Mouse (Mus musculus): ENCODE measurements around the gene Zfx.
A peak's percentile ranks its signal among the peaks of the same experiment; 100 is the strongest.

The Zfx gene

DNA sequence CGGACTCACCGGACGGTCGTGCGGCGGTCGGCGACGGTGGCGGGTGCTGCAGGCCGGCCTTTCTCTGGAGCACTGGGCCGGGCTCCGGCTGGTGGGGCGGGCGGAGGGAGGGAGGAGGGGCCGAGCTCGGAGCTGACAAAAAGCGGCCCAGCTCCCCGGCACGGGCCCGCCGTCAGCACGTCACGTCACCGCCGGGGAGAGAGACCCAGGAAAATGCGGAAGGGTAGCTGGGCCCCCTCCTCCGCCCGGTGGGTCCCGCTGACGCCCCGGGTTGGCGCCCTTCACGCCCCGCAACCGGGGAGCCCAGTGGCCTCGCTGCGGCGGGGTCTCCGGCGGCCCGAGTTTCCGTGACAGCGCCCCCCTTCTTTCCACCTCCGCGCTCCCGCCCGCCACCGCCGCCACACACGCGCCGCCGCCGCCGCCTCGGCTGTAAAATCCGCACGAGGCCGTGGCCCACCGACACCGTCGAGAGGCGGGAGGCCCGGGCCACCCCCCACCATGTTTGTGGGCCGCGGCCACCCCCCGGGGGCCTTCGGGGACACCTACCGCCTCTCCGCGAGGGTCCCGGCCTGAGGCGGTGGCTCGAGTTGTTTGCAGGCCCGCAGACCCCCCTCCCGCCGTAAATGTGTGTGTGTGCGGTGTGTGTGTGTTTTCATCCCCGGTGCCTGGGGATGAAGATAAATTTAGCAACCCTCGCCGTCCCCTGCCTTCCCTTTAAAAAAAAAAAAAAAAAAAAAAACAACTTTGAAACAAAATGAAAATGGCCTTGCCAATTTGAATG, at the start of gene Zfx:
Gene Zfx (minus strand): TSS at position 644 of the 781 bp plus-strand sequence.
- DNase-seq: peak; percentile 77 to 80

DNA sequence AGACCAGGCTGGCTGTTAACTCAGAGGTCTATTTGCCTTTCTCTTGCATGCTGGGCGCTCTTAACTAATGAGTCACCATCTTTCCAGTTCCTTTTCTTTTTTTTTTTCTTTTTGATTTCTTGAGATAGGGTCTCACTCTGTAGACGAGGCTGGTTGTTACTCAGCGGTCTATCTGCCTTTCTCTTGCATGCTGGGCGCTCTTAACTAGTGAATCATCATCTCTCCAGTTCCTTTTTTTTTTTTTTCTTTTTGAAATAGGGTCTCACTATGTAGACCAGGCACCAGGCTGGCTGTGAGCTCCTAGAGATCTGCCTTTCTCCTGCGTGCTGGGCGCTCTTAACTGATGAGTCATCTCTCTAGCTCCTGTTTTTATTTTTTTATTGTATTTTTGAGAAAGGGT, 45.8 kb upstream of the Zfx start:
- no peak for DNase-seq

DNA sequence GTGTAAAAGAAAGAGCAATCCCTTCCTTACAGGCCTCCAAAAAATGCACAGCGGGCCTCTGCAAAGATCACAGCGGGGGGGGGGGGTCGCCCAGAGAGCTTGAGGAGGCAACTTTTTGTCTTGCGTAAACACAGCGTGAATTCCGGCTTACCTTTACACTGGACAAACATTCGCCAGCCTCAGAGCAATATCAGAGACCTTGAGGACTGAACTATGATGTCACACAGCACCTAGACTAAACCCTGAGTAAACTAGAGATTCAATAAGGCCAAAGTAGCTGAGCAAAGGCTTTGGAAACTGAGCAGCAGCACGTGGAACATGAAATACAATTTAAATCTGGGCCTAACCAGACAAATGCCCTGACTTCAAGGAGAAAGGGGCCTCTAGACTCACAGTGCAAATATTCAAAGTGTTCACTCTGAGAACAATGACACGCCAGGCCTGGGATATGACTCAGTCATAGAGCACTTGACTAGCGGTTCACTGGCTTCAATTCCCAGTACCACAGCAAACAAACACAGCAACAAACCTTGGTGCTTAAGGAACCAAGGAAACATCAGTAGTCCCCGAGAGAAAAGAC, 28.8 kb upstream of the Zfx start:
- no peak for DNase-seq

DNA sequence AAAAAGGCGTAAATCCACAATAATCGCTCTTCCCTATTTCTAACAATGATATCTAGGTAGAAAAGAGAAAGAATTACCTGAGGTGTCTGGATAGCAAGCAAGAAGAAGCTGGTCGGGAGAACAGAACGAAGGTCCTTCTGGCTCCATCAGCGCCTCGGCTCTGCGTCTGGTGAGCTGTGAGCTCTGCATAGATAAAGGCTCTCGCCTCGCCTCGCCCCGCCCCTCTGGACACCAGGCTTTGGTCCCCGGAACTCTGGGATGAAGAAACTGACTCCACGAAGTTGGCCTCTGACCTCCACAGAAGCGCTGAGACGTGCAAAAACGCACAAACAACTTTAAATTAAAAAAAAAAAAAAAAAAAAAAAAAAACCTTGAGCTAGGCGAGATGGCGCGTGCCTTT, 27.0 kb upstream of the Zfx start:
- DNase-seq: no peak

DNA sequence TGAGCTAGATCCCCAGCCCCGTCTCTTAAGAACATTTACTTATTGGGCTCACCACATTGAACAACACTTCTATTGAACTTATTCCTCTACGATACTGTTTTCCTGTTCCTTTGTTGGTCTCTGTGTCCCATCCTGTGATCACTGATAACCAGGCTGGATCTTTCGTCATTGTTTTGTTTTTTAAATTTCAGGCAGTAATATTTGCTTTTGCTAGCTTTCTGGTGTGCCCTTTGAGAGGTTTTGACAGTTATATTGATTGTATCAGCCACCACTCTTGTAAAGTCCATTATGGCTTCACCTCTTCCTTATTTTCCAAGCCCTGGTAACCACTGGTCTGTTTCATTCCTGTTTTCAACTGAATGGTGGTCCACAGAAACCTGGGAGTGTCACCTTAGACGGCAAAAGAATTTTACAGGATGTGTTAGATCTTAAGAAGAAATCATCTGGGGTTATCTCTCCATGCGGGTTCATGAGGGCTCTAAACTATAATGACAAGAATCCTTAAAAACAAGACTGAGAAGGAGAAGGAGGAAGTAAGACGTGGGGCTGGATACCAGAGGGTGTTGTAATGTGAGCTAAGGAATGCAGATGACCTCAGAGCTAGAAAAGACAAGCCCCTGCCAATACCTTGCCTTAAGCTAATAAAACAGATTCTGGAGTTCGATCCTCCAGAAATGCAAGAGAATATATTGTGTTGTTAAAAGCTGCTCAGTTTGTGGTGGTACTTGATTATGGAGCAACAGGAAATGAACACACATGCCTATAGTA, 18.7 kb upstream of the Zfx start:
- DNase-seq: no peak

DNA sequence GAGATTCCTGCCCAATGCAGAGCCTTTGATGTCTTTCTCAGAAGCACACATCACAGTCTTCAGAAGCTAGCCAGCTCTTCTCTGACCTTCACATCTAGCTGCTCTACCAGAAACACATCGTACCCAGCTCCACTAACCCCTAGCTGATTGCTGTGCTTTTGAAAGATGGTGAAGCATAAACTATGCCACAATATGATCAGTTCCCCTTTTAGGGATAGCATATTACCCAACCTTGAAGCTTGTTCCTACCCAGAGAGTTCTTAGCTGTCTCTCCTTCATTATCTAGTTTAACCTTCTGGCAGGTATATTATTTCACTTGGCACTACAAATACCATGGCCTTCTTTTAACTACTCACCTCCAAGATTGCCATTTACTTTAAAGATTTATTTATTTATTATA, 16.6 kb upstream of the Zfx start:
- DNase-seq: no peak

DNA sequence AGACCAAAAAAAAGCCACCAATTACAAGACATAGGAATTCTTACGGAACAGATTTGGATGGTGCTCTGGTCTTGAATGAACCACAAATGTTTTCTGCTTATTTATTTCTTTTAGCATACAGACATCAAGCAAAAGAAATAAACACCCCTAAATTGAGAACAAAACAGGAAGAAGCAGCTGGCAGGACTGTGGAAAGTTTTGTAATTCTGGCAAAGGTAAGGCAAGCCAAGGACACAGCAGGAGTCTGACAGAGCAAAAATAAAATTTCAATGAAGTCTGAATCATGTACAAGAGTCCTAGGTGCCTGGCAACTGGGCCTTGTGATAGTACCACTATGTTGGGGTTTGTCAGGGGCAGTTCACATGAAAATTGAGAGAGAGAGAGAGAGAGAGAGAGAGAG, 14.8 kb upstream of the Zfx start:
- no peak for DNase-seq

DNA sequence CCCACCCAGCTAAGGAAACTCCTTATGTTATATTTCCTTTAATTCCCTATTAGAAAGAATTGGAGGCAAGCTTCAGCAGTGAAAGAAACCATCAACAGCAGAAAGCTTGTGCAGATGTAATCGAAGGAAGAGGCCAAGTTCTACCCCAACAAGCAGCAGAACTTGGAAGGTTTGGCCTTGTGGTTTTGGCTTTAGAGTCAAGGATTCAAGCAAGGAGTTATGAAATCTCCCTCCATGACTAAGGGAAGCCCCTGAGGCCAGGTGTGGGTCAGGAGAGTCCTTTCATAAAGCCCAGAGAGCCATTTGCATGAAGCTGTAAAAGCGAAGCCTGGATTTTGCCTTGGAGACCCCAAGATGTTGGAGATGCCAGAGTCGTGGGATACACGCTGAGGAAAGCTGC, 11.6 kb upstream of the Zfx start:
- no peak for DNase-seq

DNA sequence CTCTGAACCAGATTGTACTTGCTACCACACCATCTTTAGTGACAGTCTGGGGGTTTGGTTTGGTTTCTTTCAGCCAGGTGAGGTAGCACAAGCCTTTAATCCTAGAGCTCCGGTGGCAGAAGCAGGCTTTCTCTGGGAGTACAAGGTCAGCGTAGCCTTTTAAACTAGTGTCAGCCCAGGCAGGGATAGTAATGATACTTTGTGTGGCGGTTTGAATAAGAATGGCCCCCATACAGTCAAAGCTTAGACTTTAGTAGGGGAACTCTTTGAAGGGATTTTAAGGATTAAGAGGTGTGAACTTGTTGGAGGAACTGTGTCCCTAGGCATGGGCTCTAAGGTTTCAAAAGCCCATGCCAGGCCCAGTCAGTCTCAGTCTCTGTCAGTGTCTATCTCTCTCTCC, 10.0 kb upstream of the Zfx start:
- no peak for DNase-seq

DNA sequence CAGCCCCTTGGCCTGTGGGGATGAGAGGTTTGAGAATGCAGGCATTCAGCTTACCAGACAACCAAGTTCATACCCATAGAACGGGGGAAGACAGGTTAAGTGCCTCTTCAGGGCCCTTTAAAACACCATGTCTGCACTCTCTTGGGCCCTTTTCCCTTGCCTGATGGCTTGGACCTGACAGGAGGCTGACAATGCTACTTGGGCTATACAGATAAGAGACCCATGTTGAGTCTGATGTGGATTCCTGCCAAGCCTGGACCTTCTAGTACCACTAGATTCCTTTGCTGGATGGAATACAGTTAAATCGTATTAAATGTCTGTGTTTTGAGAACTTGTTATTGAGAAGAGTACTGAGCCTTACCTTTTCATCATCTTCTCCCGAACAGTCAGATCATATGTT, 8.7 kb upstream of the Zfx start:
- no peak for DNase-seq

DNA sequence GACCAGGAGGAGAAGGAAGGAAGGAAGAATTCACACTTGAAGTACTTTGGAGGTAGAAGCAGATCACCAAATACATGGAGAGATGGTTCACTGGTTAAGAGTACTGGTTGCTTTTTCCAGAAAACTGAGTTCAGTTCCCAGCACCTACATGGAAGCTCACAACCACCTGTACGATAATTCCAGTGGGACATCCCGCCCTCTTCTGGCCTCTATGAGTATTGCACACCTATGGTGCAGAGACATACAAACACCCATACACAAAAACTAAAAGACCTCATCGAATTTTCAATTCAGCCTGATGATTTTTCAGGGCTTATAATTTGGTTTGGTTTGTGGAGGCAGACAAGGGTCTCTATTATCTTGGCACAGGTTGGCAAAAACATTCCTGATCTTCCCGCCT, 6.2 kb upstream of the Zfx start:
- DNase-seq: no peak

DNA sequence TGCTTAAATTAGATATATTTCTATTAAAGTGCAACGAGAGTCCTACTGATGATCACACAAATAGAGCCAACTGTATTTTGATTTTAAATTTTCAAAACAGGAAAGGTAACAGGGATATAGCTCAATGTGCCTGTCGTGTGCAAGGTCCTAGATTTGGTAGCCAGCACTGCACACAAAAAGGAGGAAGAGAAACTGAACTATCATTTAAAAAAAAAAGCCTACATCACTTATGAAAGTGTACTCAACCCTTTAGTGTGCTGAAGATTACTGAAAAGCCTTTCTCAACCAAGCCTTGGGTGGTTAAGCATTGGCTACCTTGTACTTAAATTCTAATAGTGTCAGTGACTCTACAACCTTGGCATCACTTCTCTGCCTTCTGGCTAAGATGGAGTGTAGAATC, 2.4 kb upstream of the Zfx start:
- DNase-seq: no peak

DNA sequence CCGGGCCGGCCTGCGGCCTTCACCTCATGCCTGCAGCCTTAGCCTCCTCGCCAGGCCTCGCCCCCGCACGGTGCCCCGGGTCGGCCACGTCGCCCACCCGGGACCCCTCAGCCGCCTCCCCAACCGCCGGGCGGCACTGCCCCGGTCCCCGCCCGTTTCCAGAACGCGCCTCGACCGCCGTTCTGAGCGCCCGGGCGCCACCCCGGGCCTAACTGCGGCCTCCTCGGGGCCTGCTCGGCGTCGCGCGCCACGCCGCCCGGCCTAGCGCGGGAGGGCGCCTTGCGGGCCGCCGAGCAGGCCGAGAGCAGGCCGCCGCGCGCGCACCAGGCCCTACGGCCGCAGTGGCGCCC, 818 bp downstream of the Zfx start:
- no peak for DNase-seq

DNA sequence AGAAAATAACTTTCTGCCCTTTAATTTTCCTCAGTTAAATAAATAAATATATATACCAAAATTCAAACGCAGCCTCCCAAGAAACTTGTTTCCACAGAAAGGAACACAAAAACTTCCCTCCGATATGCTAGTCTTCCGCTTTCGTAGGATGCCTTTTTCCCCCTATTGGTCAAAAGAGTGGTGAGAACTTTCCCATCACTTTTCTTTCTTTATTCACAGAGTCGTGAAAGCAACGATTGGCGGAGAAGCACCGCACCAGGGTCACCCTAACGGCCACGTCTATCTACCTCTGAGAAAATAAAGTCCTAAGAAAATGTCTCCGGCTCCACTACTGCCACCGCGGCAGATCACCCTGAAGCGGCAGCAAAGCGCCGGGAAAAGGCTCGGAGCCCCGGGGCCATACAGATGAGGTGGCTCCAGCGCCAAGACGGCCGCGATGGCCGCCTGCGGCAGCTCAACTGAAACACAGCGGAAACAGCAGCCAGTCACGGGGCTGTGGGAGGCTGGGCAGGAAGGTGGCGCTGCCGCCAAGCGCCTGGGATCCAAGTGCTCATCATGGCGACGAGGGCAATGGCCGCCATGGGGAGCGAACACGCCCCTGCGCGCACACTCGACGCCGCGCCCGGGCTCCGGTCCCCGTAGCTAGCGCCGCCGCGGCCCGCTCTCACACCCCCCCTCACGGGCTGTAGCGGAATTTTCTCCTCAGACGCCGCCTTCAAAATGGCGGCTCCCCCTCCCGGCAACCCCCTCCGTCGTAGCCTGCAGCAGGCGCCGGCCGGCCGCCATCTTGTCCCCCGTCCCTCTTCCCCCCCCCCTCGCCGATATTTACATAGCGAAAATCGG, 1.4 kb downstream of the Zfx start:
- peak; percentile 89 to 91 for DNase-seq

DNA sequence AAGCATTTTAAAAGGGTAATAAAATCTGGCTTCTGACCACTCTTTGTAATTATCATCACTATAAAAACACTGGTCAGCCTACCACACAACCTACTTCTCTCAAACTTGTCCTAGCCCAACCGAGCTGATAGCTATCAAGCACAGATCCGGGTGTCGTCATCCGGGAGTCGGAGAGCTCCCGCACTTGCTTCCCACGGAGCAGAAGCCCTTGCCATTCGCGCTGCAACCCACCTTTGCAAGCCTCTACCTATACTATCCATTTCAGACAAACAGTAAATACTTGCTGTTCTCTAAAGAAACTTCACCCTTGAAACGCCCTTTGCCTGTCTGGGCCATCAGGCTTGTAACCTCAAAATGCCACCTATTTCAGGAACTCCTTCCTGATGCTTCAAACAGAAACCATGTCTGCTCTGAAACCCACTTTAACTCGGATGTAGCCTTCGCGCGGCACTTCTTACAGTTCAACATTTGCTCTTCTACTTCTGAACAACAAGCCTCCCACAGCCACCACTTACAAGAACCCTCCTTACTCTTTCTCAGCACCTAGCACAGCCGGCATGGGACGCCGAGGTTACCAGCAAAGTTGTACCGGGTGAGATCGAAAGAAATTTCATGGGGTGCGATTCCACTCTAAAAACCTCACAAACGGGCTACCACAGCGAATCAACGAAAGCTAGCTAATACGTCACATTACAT, 2.2 kb downstream of the Zfx start:
- DNase-seq: peak; percentile 12 to 13

DNA sequence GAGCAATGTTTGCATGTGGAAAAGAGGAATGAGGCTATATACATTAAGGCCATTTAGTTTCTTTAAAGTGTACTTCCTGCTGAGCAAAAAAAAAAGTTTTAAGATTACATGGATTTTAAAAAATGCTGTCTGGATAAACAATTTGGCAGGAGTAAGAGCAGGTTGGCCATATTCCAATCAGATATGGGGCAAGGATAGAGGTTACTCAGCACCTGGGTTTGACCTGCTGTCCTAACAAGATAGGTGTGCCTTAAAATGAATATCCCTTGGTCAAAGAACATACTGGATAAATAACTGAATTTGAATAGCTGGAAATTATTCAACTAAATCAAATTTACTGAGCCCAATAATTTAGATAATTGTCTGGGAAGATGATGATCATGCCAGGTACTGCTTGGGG, 5.2 kb downstream of the Zfx start:
- DNase-seq: no peak

DNA sequence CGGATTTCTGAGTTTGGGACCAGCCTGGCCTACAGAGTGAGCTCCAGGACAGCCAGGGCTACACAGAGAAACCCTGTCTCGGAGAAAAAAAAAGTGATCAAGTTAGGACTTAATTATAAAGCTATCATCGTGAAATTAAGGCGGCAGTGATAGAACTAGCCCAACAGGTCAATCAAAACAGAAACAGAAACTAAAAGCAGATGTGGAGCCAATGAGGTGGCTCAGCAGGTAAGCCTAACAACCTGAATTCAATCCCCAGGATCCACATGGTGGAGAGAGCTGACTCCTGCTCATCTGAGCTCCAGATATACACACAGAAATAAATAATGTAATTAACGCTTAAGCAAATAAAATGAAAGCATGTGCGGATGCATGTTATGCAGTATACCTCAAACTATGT, 7.6 kb downstream of the Zfx start:
- DNase-seq: no peak

DNA sequence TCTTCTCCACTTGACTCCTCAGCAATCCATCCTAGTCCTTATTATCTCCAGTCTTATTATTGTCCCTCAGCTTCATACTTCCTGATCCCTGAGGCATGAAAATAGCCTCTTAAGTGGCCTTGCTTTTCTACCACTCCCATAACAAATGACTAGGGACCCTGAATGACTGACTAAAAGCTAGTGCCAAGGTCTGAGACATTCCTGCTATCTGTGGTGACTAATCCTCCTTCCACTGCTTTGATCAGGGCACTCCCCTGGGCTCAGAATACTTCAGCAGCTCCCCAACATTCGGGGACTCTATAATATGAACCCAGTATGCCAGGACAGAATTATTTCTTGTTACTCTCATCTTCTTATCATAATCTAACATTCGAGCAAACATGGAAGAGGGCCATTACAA, 17.5 kb downstream of the Zfx start:
- no peak for DNase-seq

DNA sequence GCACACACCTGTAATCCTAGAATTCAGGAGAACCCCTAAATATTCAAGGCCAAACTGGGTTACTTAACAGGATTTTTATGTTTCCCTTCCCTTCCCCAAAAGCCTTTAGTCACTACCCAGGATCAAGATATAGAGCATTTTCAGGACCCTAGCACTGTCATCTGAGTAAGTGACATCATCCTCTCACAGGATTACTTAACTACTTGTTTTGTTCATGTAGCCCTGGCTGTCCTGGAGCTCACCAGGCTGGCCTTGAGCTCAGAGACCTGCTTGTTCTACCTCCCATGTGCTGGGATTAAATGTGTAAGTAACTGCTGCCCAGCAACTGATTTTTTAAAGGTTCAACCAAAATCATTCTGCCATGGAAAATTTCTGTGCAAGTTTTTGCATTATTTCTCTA, 20.6 kb downstream of the Zfx start:
- DNase-seq: no peak

DNA sequence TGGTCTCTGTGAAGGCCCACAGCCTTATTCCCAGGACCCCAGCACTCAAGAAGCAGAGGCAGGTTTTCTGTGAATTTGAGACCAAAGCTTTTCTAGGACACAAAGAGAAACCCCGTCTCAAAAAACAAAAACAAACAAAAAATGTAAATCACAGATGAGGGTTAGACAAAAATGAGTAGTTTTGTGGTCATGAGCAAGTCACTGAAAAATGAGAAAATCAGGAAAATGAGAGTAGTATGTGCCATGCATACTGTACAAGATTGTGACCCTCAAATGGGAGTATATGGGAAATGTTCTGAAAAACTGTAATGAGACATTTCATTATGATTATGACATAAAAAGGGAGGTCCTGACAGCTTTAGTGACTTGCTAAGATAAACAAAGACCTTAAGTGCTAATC, 22.9 kb downstream of the Zfx start:
- no peak for DNase-seq

DNA sequence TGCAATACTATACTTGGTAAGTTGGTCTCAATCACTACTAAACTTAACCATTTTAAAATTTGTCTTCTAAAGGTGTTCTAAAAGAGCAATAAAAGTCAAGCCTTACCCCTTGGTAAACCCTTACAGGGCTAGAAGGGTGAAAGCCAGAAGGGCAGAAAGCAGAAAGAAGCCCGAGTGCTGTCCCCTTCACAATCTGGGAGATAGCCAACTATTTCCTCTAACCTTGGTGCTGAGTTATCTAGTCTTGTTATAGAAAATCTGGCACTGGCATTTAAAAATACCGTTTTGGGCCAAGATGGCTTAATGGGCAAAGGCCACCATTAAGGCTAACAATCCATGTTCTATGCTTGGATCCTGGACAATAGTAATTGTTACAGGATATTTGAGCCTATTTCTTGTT, 32.5 kb downstream of the Zfx start:
- DNase-seq: no peak

DNA sequence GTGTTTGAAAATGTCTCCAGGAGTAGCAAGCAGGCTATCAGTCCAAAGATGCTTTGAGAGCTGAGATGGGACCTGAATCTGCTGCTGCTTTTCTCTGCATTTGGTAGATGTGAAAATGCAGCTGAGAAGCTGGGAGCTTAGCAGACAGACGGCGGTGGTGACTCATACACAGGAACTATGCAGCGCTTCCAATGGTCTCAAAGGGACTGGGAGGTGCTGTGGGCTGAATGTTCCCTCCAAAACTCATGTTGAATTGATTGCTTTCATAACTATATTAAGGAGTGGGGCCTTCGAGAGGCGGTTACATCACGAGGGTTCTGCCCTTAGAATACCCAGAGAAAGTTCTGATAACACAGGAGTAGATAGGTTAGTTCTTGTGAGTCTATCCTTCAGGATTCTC, 62.3 kb downstream of the Zfx start:
- no peak for DNase-seq

DNA sequence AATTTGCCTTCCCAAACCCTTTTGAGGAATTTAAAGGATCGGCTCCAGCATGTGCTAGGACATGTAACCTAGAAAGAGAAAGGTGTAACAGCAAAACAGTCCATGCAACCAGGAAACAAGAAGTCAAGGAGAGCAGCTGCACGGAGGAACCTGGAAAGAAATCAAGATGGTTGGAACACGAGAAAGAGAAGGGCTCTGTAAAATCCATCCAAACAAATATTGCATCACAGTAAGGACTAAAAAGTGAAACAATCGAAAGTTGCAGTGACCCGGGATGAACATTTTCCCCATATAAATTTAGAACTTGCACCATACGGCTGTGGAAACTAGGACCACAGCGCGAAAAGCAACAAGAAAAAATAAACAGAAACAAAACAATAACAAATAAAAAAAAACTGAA, 62.8 kb downstream of the Zfx start:
- DNase-seq: no peak
